Mouse (Mus musculus) limb, embryonic 13.5 days (tissue): ENCODE results near the gene Arl6ip1. TPM values are rescaled to one million over a fixed set of nuclear protein-coding genes. Genes with fewer than 3 reads are reported as not detected.
A peak's percentile ranks its signal among the peaks of the same experiment; 100 is the strongest.

Experiments used
- ATAC-seq: fragments of 200-750 bp; cut with Nextera tagmentation; 2 replicates; pipeline ENCODE4 v1.8.0; 2017; ENCODE audit warnings: low read depth, moderate number of reproducible peaks, moderate TSS enrichment; ENCODE audit not compliant: low FRiP score
- H3K27ac ChIP-seq: fragments of 300-500 bp; sonication (generic); 2 replicates; pipeline ENCODE4 v1.5.1; 2015; ENCODE audit warnings: inconsistent platforms, mild to moderate bottlenecking, moderate library complexity
- H3K27me3 ChIP-seq: fragments of 300-500 bp; sonication (generic); 2 replicates; pipeline ENCODE4 v1.6.1; 2015; ENCODE audit warnings: mild to moderate bottlenecking, inconsistent platforms
- H3K36me3 ChIP-seq: fragments of 300-500 bp; sonication (generic); 2 replicates; pipeline ENCODE4 v1.6.1; 2015; ENCODE audit warnings: inconsistent platforms, mild to moderate bottlenecking, moderate library complexity
- H3K4me1 ChIP-seq: fragments of 300-500 bp; sonication (generic); 2 replicates; pipeline ENCODE4 v1.6.1; 2015; ENCODE audit warnings: inconsistent platforms
- H3K4me2 ChIP-seq: fragments of 300-500 bp; sonication (generic); replicated peaks from 2 replicates; pipeline ENCODE4 v1.6.1; 2015; ENCODE audit warnings: inconsistent platforms, mild to moderate bottlenecking, moderate library complexity
- H3K4me3 ChIP-seq: fragments of 300-500 bp; sonication (generic); 2 replicates; pipeline ENCODE4 v1.5.1; 2015; ENCODE audit warnings: moderate library complexity, mild to moderate bottlenecking, inconsistent platforms
- H3K9ac ChIP-seq: fragments of 300-500 bp; sonication (generic); 2 replicates; pipeline ENCODE4 v1.6.1; 2015; ENCODE audit warnings: mild to moderate bottlenecking, inconsistent platforms
- H3K9me3 ChIP-seq: fragments of 300-500 bp; sonication (generic); 2 replicates; pipeline ENCODE4 v1.6.1; 2016; ENCODE audit warnings: inconsistent platforms
- WGBS: fragments of 180-500 bp; shearing (Covaris S2); methylation state at CpG from one replicate; pipeline ENCODE4 v1.1.7; 2015; 5-methylcytosine and 5-hydroxymethylcytosine counted together
- polyA plus RNA-seq: library from polyadenylated mRNA; unstranded; fragments of >200 nt; fragmentation: Nextera tagmentation; extraction: Ambion mirVana; gene quantifications from 2 replicates; pipeline ENCODE4 v1.2.1, GENCODE M21; 2015

Arl6ip1 gene
- polyA plus RNA-seq, 1 experiment from 2014 or later, result 510 TPM

DNA sequence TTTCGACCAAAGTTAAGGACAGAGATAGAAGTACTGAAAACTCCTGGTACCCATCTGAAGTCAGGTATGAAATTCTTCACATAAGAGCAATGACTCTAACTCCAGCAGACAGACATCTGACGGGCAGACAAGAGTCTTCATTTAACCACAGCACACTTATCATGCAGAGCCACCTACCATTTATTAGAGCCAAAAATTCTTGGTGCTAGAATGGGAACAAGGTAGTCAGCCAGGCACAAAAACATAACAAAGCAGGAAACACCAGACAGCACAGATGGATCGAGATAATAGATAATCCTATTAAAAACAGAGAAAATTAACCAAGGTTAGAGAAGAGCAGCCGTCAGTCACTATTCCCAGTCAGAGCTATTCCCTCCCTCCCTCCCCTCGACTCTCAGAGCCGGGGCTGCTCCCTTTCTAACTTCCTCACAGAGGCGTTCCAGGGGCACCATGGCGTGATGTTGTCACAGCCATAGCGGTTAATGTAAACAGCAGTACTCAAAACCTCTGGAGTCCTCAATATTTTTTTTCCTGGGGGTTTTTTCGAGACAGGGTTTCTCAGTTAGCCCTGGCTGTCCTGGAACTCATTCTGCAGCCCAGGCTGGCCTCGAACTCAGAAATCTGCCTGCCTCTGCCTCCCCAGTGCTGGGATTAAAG lies 3.1 kb downstream of the Arl6ip1 start:
- no peaks in the 10 kb centered on the region for H3K9me3 ChIP-seq
- WGBS, result 80% methylated on average over 11 of the region's 11 CpGs
- H3K4me1 ChIP-seq, result peaks cover 35% of the 10 kb centered on the region
- H3K9ac ChIP-seq, result no peak overlapping the region
- H3K27me3 ChIP-seq, result no peaks in the 10 kb centered on the region
- peak overlapping the region; percentile 79 for H3K4me2 ChIP-seq
- H3K27ac ChIP-seq, result no peak overlapping the region
- peaks cover 43% of the 10 kb centered on the region for H3K36me3 ChIP-seq
- no peak overlapping the region for H3K4me3 ChIP-seq
- ATAC-seq, result no peak

DNA sequence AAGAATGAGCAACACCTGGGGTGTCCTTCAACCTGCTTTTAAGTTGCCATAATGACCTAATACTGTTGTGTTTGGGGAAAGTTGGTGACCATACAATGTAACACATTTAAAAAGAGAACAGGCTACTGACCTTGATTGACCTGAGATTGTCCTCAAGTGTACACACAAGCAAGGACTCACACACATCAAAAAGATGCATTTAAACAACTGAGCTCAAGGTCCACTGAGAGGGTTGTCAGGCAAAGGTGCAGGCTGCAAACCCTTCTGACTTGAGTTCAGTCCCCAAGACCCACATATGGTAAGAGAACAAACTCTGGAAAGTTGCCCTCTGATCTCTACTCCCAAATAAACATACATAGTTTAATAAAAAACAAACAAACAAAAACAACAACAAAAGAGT lies 3.7 kb downstream of the Arl6ip1 start:
- no peak overlapping the region for H3K27ac ChIP-seq
- H3K36me3 ChIP-seq, result peaks cover 48% of the 10 kb centered on the region
- H3K4me3 ChIP-seq, result no peak overlapping the region
- no peak for ATAC-seq
- no peaks in the 10 kb centered on the region for H3K27me3 ChIP-seq
- no peak overlapping the region for H3K9ac ChIP-seq
- H3K4me2 ChIP-seq, result no peak overlapping the region
- H3K4me1 ChIP-seq, result peaks cover 35% of the 10 kb centered on the region
- H3K9me3 ChIP-seq, result no peaks in the 10 kb centered on the region

DNA sequence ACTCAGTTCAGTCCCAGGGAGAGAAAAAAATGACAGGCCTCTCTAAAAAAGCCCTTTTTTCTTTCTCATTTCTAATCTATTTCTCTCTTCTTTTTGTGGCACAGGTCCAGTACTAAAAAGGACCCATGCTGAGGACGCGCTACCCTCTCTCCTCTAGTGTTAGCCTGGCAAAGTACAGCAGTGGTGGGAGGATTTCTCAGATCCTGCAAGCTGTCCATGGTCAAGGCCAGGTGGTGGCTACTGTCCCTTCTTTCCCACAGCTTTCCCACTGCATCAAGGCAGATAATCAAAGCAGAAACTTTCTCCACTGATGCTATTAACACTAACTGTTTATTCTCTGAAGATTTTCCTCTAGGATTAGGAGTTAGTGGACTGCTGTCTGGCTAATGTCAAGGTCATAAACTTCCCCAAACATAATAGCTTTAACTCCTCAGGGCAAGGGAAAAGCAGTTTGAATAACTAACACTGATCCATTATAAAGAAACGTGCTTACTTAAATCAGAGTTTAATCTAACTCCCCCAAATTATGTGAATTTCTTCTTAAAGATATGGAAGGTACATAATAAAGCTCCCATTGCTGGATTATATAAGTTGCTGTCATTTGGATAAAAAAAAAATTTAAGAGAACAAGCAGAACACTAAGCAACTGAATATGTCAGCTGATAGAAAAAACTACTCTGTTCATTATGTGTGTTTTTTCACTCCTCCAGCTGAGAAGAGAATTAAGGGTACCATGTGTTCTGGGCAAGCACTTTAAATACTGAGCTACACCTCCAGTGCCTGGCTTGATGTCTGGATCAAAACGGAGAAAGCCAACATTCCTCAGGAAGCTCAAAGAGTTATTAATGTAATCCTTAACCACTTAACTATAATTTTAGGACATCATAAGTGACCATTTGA lies 5.7 kb downstream of the Arl6ip1 start:
- H3K36me3 ChIP-seq, result peaks cover 66% of the 10 kb centered on the region
- H3K9me3 ChIP-seq, result no peaks in the 10 kb centered on the region
- peaks cover 27% of the 10 kb centered on the region for H3K4me1 ChIP-seq
- no peak overlapping the region for H3K9ac ChIP-seq
- no peak for ATAC-seq
- H3K27me3 ChIP-seq, result no peaks in the 10 kb centered on the region
- no peak overlapping the region for H3K4me2 ChIP-seq
- H3K4me3 ChIP-seq, result no peak overlapping the region
- H3K27ac ChIP-seq, result no peak overlapping the region
- WGBS, result 90% methylated on average over 4 of the region's 4 CpGs

DNA sequence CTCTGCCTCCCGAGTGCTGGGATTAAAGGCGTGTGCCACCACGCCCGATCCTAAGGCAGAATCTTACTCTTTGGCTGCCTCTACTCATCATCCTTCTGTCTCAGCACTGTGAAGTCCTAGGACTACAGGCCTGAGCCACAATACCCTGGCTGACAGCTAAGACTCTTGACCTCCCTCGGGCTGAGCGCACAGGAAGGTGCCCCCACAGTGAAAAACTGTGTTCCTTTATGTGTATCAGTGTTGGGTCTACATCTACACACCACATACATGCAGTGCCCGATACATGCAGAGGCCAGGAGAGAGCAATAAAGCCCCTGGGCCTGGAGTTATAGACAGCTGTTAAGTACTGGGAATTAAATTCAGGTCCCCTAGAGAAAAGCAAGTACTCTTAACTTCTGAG lies 7.2 kb downstream of the Arl6ip1 start:
- Histone ChIP-seq H3K4me3 (no peak overlapping the region), H3K27me3 (no peaks in the 10 kb centered on the region), H3K27ac (no peak overlapping the region), H3K4me1 (peaks cover 14% of the 10 kb centered on the region), H3K36me3 (peaks cover 74% of the 10 kb centered on the region), H3K9ac (no peak overlapping the region; the same call in 1 of the 2 replicates), H3K9me3 (no peaks in the 10 kb centered on the region), H3K4me2 (no peak overlapping the region)
- WGBS, result 93% methylated on average over 7 of the region's 7 CpGs
- ATAC-seq, result no peak

DNA sequence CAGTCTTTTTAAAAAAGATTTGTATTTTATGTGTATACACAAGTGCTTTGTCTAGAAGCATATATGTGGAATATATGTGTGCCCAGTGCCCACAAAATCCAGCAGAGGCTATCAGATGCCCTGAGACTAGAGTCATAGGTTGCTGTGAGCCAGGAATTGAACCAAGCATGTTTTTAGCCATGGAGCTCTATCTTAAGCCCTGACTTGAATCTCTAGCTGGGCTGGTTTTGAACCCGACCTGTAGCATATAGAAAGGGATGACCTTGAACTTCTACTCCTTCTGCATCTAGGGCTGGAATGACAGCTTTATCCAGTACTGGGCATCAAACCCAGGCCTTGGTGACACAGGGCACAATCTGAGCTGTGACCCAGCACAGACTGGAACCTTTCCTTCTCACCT lies 8.8 kb downstream of the Arl6ip1 start:
- Histone ChIP-seq H3K9me3 (no peaks in the 10 kb centered on the region), H3K4me1 (0 out of 2 replicates have a peak, but pooled peaks cover under 1% of the 10 kb centered on the region), H3K27me3 (no peaks in the 10 kb centered on the region), H3K4me2 (no peak overlapping the region), H3K36me3 (peaks cover 62% of the 10 kb centered on the region), H3K9ac (peak overlapping the region; percentile 31; the same call in 1 of the 2 replicates), H3K27ac (no peak overlapping the region), H3K4me3 (no peak overlapping the region)
- ATAC-seq, result no peak
- WGBS, result 92% methylated on average over 1 of the region's 1 CpGs

DNA sequence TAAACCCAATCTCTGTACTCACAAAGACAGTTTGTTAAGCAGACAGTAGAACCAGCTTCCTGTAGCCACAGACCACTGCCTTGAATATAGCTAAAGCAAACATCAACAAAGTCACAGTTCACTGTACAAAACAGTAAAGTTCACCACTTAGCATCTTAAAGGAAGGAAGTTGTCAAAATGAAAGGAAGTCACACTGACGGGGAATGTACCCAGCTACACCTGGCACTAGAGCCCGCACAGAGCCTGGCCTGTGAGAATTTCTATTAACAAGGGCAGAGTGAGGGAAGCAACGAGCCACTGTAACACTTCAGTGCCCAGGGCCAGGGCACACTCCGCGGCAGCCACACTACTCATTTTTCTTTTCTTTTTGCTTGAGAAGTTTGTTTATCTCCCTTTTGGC lies 9.5 kb downstream of the Arl6ip1 start:
- Histone ChIP-seq H3K9ac (no peak overlapping the region), H3K36me3 (peaks cover 61% of the 10 kb centered on the region), H3K4me2 (no peak overlapping the region), H3K4me3 (no peak overlapping the region), H3K27me3 (no peaks in the 10 kb centered on the region), H3K4me1 (peaks cover 3% of the 10 kb centered on the region), H3K9me3 (no peaks in the 10 kb centered on the region), H3K27ac (no peak overlapping the region)
- ATAC-seq, result no peak
- 89% methylated on average over 5 of the region's 5 CpGs for WGBS

DNA sequence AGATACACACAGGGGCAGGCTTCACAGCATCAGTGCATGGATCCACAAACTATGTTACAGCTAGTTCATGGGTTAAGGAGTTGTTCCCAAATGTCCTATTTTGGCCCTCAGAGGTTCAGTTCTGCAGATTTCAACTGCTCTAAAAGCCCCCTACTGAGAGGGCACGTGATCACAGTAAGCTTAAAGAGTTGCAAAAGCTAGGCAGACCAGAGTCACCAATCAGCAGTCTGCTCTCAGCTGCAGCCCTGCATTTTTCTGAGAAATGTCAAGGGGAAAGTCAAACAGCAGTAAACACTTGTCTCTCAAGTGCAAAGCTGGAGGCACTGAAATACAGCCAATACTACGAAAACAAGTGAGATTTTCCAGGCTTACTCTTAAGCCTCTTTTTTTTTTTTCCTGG lies 10.3 kb downstream of the Arl6ip1 start:
- Histone ChIP-seq H3K9me3 (no peaks in the 10 kb centered on the region), H3K27me3 (no peaks in the 10 kb centered on the region), H3K4me3 (no peak overlapping the region), H3K36me3 (peaks cover 61% of the 10 kb centered on the region), H3K9ac (no peak overlapping the region), H3K27ac (peak overlapping the region; percentile 15; the same call in 1 of the 2 replicates), H3K4me2 (no peak overlapping the region), H3K4me1 (peaks cover 11% of the 10 kb centered on the region)
- WGBS, result 49% methylated on average over 2 of the region's 2 CpGs
- ATAC-seq, result no peak

DNA sequence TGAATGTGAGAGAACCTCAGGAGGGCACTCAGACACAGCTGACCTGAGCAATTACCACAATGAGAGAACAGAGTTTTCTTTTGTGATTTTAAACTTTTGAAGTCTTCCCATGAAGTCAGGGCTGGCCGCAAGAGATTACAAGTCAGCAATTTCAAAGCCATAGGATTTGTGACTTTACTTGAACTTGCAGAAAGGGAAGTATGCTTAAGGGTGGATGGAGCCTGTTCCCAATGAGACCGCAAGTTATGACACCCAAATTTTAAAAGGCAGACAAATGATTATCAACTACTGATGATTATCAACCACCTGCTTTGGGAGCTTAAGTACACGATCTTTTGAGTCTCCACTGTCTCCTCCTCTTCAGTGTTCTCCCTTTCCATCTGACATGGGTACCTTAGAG lies 11.0 kb downstream of the Arl6ip1 start:
- ATAC-seq, result no peak

DNA sequence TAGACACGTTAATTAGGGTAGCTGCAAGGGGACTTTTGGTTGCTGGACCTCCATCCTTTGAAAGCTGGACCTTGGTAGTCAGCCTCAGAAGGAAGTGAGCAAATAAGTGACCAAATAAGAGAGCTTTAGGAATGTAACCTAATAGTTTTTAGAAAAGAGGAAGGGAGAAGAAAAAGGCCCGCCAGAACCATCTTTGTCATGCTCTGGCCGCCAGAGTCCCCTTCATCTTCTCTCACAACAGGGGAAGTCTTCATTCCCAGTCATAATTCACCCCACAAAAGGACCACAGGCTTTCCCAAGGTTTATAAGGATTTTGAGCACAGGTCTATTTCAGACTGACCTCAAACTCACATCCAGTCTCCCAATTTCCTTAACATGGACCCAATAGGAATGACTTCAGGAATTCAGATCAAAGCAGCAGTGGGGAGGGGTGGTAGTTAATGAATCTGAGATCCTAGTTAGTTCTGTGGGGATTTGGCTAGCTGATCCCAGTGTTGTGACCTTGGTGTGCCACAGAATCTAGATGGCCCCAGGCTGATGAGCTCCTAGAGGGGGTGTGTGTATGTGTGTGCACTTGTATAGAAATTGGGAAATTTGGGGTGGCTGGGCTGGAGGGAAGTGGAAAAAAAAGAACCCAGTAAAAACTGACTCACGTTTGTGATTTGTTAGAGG lies 11.8 kb downstream of the Arl6ip1 start:
- peak overlapping the region; percentile 17; the same call in 1 of the 2 replicates for H3K27ac ChIP-seq

More for the DNA sequence above, 11.0 kb downstream of the Arl6ip1 start:
- Histone ChIP-seq H3K4me2 (no peak overlapping the region), H3K9ac (no peak overlapping the region), H3K27me3 (no peaks in the 10 kb centered on the region), H3K36me3 (peaks cover 62% of the 10 kb centered on the region), H3K4me1 (peaks cover 18% of the 10 kb centered on the region), H3K9me3 (no peaks in the 10 kb centered on the region), H3K4me3 (no peak overlapping the region), H3K27ac (no peak overlapping the region)
- 84% methylated on average over 3 of the region's 3 CpGs for WGBS

DNA sequence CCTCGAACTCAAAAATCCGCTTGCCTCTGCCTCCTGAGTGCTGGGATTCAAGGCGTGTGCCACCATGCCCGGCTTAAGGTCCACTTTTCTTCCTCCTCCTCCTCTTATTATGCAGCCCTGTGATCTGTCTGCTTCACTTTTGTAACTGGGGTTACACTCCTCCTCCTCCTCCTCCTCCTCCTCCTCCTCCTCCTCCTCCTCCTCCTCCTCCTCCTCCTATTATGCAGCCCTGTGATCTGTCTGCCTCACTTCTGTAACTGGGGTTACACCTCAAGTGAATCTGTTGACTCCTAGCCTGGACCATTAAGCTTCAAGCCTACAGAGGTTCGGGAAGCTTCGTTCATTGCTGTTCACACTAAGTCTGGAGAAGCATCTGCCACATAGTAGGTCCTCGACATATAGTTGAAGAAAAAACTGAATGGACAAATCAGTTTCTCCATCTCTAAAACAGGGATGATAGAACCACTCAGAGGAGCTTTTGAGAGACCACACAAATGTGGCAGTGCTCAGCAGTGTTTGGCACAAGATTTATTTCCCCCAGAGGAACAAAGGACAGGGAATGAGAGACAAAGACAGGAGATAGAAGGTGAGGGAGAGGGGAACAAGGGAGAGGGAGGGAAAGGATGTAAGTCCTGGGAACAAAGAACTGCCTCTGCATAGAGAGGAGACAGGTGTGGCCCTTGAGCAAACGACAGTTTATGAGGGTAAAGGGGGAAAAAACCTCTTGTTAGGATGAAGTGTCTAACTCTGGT lies 12.5 kb downstream of the Arl6ip1 start:
- H3K27me3 ChIP-seq, result no peaks in the 10 kb centered on the region
- peak overlapping the region; percentile 68 for H3K4me2 ChIP-seq
- peak overlapping the region; percentile 67 for H3K9ac ChIP-seq
- H3K4me1 ChIP-seq, result peaks cover 33% of the 10 kb centered on the region
- H3K4me3 ChIP-seq, result peak overlapping the region; percentile 97
- H3K36me3 ChIP-seq, result peaks cover 62% of the 10 kb centered on the region
- no peak overlapping the region; the same call in 1 of the 2 replicates for H3K27ac ChIP-seq
- 18% methylated on average over 8 of the region's 8 CpGs for WGBS
- H3K9me3 ChIP-seq, result no peaks in the 10 kb centered on the region
- ATAC-seq, result no peak

More for the DNA sequence above, 11.8 kb downstream of the Arl6ip1 start:
- H3K4me2 ChIP-seq, result no peak overlapping the region
- peaks cover 61% of the 10 kb centered on the region for H3K36me3 ChIP-seq
- H3K27me3 ChIP-seq, result no peaks in the 10 kb centered on the region
- 38% methylated on average over 4 of the region's 4 CpGs for WGBS
- ATAC-seq, result no peak
- H3K4me1 ChIP-seq, result peaks cover 26% of the 10 kb centered on the region
- no peaks in the 10 kb centered on the region for H3K9me3 ChIP-seq
- H3K9ac ChIP-seq, result no peak overlapping the region
- H3K4me3 ChIP-seq, result no peak overlapping the region

DNA sequence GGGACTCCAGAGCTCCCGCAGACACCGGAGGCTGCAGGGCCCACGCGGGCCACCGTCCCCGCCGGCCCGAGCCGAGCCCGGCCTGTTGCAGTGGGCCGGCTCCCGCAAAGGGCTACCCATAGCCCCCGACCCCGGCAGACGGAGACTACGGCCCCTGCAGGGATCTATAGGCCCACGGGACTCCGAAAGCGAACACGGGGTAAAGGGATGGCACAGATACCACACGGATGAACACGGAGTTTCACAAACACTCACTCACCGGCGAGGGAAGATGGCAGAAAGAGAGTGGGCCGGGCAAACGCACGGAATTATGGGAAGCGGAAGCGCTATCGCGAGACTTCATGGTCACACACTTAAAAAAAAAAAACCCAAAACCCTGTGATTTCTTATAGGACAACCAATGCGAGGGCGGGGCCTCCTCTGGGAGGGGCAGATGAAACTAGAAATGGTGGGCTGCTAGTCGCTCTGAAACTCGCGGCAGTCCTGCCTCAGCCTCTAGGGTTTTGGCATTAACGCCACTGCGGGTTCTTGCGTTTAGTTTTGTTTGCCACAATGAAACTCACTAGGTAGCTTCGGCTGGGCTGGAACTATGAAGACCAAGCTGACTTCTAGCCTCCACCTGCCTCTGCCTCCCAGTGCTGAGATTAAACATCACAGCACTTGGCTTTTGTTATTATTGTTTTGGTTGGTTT lies 13.4 kb downstream of the Arl6ip1 start, which contains the start of gene Rps15a:
TSS of gene Rps15a (minus strand) at position 312 of the 692 bp plus-strand sequence.
- no peaks in the 10 kb centered on the region for H3K27me3 ChIP-seq
- peak; percentile 88 for ATAC-seq
- peak within 1 kb of the TSS; percentile 93 for H3K27ac ChIP-seq
- H3K4me3 ChIP-seq, result peak within 1 kb of the TSS; percentile 97
- H3K36me3 ChIP-seq, result peaks cover 66% of the 10 kb centered on the region
- peaks cover 42% of the 10 kb centered on the region for H3K4me1 ChIP-seq
- H3K9me3 ChIP-seq, result no peaks in the 10 kb centered on the region
- peak within 1 kb of the TSS; percentile 97 for H3K4me2 ChIP-seq
- under 1% methylated on average over 40 of the region's 40 CpGs for WGBS
- peak within 1 kb of the TSS; percentile 100 for H3K9ac ChIP-seq
